Mouse (Mus musculus) C2C12 (cell line): Measurements from ENCODE around the gene Mbd6. TPM values are rescaled to one million over a fixed set of nuclear protein-coding genes. Genes with fewer than 3 reads are reported as not detected.

Experiments used
- H3K27me3 ChIP-seq: one replicate; pipeline ENCODE4 v1.6.1; 2011; ENCODE audit not compliant: control insufficient read depth, insufficient read depth, insufficient read length
- H3K36me3 ChIP-seq: one replicate; pipeline ENCODE4 v1.6.1; 2011; ENCODE audit not compliant: control insufficient read depth, insufficient read depth
- H3K4me3 ChIP-seq: one replicate; pipeline ENCODE4 v1.5.1; 2011; ENCODE audit warnings: mild to moderate bottlenecking, control low read depth; ENCODE audit not compliant: poor library complexity, insufficient read depth, severe bottlenecking
- H3K79me2 ChIP-seq: one replicate; pipeline ENCODE4 v1.6.1; 2011; ENCODE audit not compliant: control insufficient read depth, insufficient read depth
- H3K79me3 ChIP-seq: one replicate; pipeline ENCODE4 v1.6.1; 2011; ENCODE audit warnings: low read depth, control low read depth
- H3ac ChIP-seq: one replicate; pipeline ENCODE3; 2011; ENCODE audit warnings: low read depth; ENCODE audit not compliant: control insufficient read depth, insufficient read length
- CEBPB ChIP-seq: IDR thresholded peaks from one replicate; pipeline ENCODE4 v1.6.1; 2011; ENCODE audit warnings: low read depth, mild to moderate bottlenecking, control low read depth, moderate library complexity
- CTCF ChIP-seq: IDR thresholded peaks from one replicate; pipeline ENCODE4 v1.5.1; 2011; ENCODE audit not compliant: control insufficient read depth, insufficient read depth, insufficient read length
- FOSL1 ChIP-seq: IDR thresholded peaks from one replicate; pipeline ENCODE4 v1.8.0; 2011; ENCODE audit warnings: mild to moderate bottlenecking, low read length; ENCODE audit not compliant: poor library complexity, insufficient read depth, severe bottlenecking
- MAX ChIP-seq: IDR thresholded peaks from one replicate; pipeline ENCODE4 v1.6.1; 2011; ENCODE audit warnings: mild to moderate bottlenecking, control low read depth
- MYOD1 ChIP-seq: IDR thresholded peaks from one replicate; pipeline ENCODE4 v1.6.1; 2011; ENCODE audit warnings: low read depth; ENCODE audit not compliant: control insufficient read depth, insufficient read length
- MYOG ChIP-seq: IDR thresholded peaks from one replicate; pipeline ENCODE4 v1.6.1; 2011; ENCODE audit not compliant: control insufficient read depth, insufficient read length; ENCODE audit errors: extremely low read depth
- USF1 ChIP-seq: IDR thresholded peaks from one replicate; pipeline ENCODE4 v1.6.1; 2011; ENCODE audit warnings: low read depth, mild to moderate bottlenecking, control low read depth, moderate library complexity
- polyA plus RNA-seq: library from polyadenylated mRNA; unstranded; fragments of >200 nt; fragmentation: generic; extraction: Trizol; gene quantifications from one replicate; pipeline ENCODE4 v1.2.1, GENCODE M21; 2012; ENCODE audit warnings: missing spikeins

Mbd6 gene
- polyA plus RNA-seq, 1 experiment: 15.2 TPM

DNA sequence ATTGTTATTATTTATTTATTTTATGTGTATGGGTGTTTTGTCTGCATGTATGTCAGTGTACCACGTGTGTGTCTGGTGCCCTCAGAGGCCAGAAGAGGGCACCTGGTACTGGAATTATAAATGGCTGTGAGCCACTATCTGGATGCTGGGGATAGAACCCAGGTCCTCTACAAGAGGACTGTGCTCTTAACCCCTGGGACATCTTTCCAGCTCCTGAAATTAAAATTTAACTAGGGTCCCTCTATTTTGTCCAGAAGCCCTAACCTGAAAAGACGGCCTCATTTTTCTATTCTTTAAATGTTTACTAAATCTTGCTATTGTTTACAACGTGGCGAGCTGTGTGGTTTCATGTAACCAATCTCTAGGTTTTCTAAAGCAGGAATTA lies 23.1 kb downstream of the Mbd6 start:
- peaks cover 16% of the 10 kb centered on the region for H3K27me3 ChIP-seq
- TF ChIP-seq USF1: peak; percentile 63
- TF ChIP-seq CTCF: no peak
- no peak for TF ChIP-seq CEBPB
- no peak for TF ChIP-seq FOSL1
- TF ChIP-seq MYOD1: no peak
- TF ChIP-seq MAX: no peak
- TF ChIP-seq MYOG: no peak
- H3K4me3 ChIP-seq: no peak overlapping the region
- H3ac ChIP-seq: no peak overlapping the region
- peaks cover 32% of the 10 kb centered on the region for H3K36me3 ChIP-seq
- peaks cover 23% of the 10 kb centered on the region for H3K79me3 ChIP-seq
- peaks cover 38% of the 10 kb centered on the region for H3K79me2 ChIP-seq

DNA sequence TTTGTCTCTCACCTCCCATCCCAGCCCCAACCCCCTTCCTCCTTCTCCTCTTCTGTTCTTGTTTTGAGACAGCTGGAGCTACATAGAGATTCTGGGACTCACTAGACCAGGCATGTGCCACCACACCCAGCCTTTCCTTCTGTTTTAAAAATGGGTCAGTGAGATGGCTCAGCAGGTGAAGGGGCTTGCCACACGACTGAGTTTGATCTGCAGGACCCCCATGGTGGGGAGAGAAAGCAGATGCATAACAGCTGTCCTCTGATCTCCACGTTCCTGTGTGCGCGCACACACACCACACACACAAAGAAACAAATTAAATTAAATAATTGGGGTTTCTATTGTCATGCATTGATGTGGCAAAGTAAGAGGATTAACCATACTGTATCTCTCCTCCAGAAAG lies 23.8 kb downstream of the Mbd6 start:
- Histone ChIP-seq H3K79me2 (peaks cover 36% of the 10 kb centered on the region), H3K36me3 (peaks cover 24% of the 10 kb centered on the region), H3ac (no peak overlapping the region), H3K4me3 (no peak overlapping the region), H3K79me3 (peaks cover 22% of the 10 kb centered on the region), H3K27me3 (peaks cover 16% of the 10 kb centered on the region)
- TF ChIP-seq FOSL1 (no peak), CTCF (no peak), MAX (no peak), CEBPB (no peak), MYOG (no peak), USF1 (no peak)

DNA sequence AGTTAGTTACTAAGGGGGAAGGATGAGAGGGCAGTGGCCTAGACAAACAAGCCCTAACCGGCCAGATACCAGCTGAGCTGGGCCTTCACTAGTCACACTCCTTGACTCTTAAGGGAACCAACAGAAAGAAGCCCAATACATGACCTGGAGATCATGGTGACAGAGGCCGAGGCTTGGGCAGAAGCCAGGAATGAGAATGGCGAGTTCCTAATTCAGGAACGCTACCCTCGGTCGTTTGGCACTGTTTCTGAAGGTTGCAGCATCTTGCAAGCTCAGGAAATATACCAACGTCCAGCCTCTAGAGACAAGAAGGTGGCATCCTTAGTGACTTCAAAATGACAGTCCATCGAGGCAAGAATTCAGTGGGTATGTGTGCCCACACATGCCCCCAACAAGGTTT lies 24.5 kb downstream of the Mbd6 start:
- H3K79me3 ChIP-seq: peaks cover 17% of the 10 kb centered on the region
- no peak overlapping the region for H3ac ChIP-seq
- peaks cover 16% of the 10 kb centered on the region for H3K27me3 ChIP-seq
- TF ChIP-seq USF1 (no peak), MYOG (no peak), CTCF (no peak), MYOD1 (no peak), FOSL1 (no peak), MAX (no peak), CEBPB (no peak)
- no peak overlapping the region for H3K4me3 ChIP-seq
- peaks cover 18% of the 10 kb centered on the region for H3K36me3 ChIP-seq
- H3K79me2 ChIP-seq: peaks cover 31% of the 10 kb centered on the region

DNA sequence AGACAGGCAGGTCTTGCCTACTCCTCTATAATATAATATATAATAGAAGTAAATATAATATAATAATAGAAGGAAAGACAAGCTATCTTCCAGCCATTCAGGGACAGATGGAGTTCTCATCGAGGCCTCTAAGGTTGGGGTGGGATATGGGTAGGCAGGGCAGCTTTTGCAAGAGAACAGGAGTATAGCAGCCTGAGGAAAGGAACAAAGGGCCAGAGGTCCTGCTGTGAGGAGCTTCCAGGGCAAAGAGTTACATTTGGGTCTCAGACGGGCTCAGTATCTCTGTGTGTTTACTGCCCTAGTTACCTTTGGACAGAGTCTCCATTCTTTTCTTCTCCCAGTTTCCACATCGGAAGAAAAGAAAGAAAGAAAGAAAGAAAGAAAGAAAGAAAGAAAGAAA lies 25.2 kb downstream of the Mbd6 start:
- TF ChIP-seq MYOG (no peak), MYOD1 (no peak)
- peaks cover 11% of the 10 kb centered on the region for H3K36me3 ChIP-seq
- no peak overlapping the region for H3ac ChIP-seq
- no peak overlapping the region for H3K4me3 ChIP-seq
- peaks cover 24% of the 10 kb centered on the region for H3K79me2 ChIP-seq
- peaks cover 16% of the 10 kb centered on the region for H3K79me3 ChIP-seq
- H3K27me3 ChIP-seq: peaks cover 16% of the 10 kb centered on the region

DNA sequence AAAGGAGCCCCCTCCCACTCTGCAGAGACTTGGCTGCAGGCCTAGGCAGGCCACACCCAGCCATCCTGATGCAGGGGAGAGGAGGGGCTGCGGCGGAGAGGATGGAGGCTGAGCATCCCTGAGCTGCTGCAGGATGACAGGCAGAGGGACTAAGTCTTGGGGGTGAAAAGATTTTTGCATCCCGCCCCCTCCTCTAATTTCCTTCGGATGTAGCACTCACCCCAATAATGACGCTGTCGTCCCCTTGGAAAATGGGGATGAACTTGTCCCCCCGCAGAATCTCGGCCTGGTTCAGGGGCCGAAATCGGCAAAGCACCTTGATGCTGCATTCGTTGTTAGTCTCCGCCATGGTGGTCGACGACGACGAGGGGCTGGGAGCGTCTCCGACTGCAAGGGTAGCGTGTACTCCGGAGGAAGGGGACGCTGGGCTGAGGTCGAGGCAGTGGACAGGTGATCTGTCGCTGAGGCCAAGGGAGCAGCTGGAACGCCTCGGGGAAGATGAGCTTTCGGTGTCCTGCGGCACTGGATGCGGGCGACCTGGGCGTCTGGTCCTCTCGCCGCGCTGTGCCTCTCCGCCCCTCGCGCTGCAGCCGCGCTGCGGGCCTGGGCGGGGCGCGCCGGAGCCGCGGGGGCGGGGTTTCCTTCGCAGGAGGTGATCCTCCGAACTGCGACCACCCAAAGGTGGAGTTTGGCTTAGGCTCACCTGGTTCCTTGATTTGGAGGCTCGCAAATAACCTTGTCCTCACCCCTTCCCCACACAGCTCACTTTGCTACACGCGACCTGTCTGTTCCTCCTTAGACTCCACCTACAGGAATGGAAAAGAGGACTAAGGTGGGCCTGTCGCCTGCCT lies 26.0 kb downstream of the Mbd6 start, which contains the start of gene Kif5a:
Kif5a (minus strand) TSS at position 801 of the 851 bp plus-strand sequence.
- TF ChIP-seq MYOG: no peak
- Histone ChIP-seq H3K79me2 (peaks cover 16% of the 10 kb centered on the region), H3ac (peak within 1 kb of the TSS; percentile 21), H3K79me3 (peaks cover 10% of the 10 kb centered on the region), H3K27me3 (peaks cover 20% of the 10 kb centered on the region), H3K4me3 (no peak within 1 kb of the TSS), H3K36me3 (peaks cover 4% of the 10 kb centered on the region)
